Mouse (Mus musculus) liver, embryonic 16.5 days (tissue): Measurements from ENCODE around the gene Ppp1r12a. TPM values are rescaled to one million over a fixed set of nuclear protein-coding genes. Genes with fewer than 3 reads are reported as not detected.
A peak's percentile ranks its signal among the peaks of the same experiment; 100 is the strongest.

Experiments used
- ATAC-seq: fragments of 200-750 bp; cut with Nextera tagmentation; 2 replicates; pipeline ENCODE4 v1.8.0; 2017; ENCODE audit warnings: low read depth, mild to moderate bottlenecking, moderate number of reproducible peaks, moderate library complexity
- H3K27ac ChIP-seq: fragments of 300-500 bp; sonication (generic); 2 replicates; pipeline ENCODE4 v1.5.1; 2014; ENCODE audit warnings: mild to moderate bottlenecking, low read length
- H3K27me3 ChIP-seq: fragments of 300-500 bp; sonication (generic); 2 replicates; pipeline ENCODE4 v1.6.1; 2014; ENCODE audit warnings: low read depth, low read length, mixed read lengths; ENCODE audit not compliant: control insufficient read depth, insufficient read depth
- H3K36me3 ChIP-seq: fragments of 300-500 bp; sonication (generic); 2 replicates; pipeline ENCODE4 v1.6.1; 2014; ENCODE audit warnings: mild to moderate bottlenecking; ENCODE audit not compliant: control insufficient read depth, insufficient read depth
- H3K4me1 ChIP-seq: fragments of 300-500 bp; sonication (generic); 2 replicates; pipeline ENCODE4 v1.6.1; 2014; ENCODE audit warnings: low read depth, low read length, mixed read lengths; ENCODE audit not compliant: control insufficient read depth
- H3K4me2 ChIP-seq: fragments of 300-500 bp; sonication (generic); 2 replicates; pipeline ENCODE4 v1.6.1; 2014; ENCODE audit warnings: low read depth, low read length, mixed read lengths
- H3K4me3 ChIP-seq: fragments of 300-500 bp; sonication (generic); 2 replicates; pipeline ENCODE4 v1.5.1; 2014; ENCODE audit warnings: low read depth, mild to moderate bottlenecking, low read length
- H3K9ac ChIP-seq: fragments of 300-500 bp; sonication (generic); 2 replicates; pipeline ENCODE4 v1.6.1; 2014; ENCODE audit warnings: low read depth, low read length
- H3K9me3 ChIP-seq: fragments of 300-500 bp; sonication (generic); replicated peaks from 2 replicates; pipeline ENCODE4 v1.6.1; 2016; ENCODE audit warnings: low read length; ENCODE audit not compliant: control insufficient read depth
- WGBS: fragments of 180-500 bp; shearing (Covaris S2); extraction: QIAGEN DNeasy Blood & Tissue Kit; methylation state at CpG from one replicate; pipeline ENCODE4 v1.1.7; 2014; ENCODE audit not compliant: insufficient replicate concordance; 5-methylcytosine and 5-hydroxymethylcytosine counted together
- polyA plus RNA-seq: library from polyadenylated mRNA; unstranded; fragments of >200 nt; fragmentation: Nextera tagmentation; extraction: Ambion mirVana; gene quantifications from 2 replicates; pipeline ENCODE4 v1.2.1, GENCODE M21; 2015

The Ppp1r12a gene
- polyA plus RNA-seq, 1 experiment from 2014 or later, result 29.7 TPM

DNA sequence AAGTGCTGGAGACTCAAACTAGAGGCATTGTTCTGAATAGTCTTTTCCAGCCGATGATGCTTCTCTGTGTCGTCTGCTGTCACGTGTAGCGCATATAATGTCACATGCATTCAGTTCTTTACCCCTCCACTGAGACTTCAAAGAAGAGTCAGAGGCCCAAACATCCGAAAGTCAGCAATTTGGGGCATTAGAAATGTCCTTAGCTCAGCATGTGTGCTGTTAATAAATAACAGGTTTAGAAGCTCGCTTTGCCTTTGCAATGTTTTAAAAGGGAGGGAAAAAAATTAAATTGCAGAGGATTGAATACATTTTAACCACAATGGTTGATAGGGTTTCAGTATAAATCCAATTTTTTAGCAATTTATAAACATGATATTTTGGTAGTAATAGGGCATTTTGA lies 151.9 kb downstream of the Ppp1r12a start:
- 70% methylated on average over 6 of the region's 6 CpGs for WGBS
- H3K4me2 ChIP-seq, result no peak overlapping the region

GRCm38 (mm10) chr10:108314396-108314795 lies 152.4 kb downstream of the Ppp1r12a start:
- H3K4me1 ChIP-seq, result no peaks in the 10 kb centered on the region
- no peak overlapping the region for H3K27ac ChIP-seq
- H3K4me3 ChIP-seq, result no peak overlapping the region
- H3K9ac ChIP-seq, result no peak overlapping the region
- H3K9me3 ChIP-seq, result no peaks in the 10 kb centered on the region
- no peaks in the 10 kb centered on the region for H3K36me3 ChIP-seq
- no peak overlapping the region for H3K4me2 ChIP-seq
- 0 out of 2 replicates have a peak, but pooled peaks have one; percentile 21 for ATAC-seq
- no peaks in the 10 kb centered on the region for H3K27me3 ChIP-seq
- 54% methylated on average over 8 of the region's 8 CpGs for WGBS

More for the DNA sequence above, 151.9 kb downstream of the Ppp1r12a start:
- Histone ChIP-seq H3K4me1 (no peaks in the 10 kb centered on the region), H3K9ac (no peak overlapping the region), H3K27ac (no peak overlapping the region), H3K36me3 (no peaks in the 10 kb centered on the region), H3K4me3 (no peak overlapping the region), H3K9me3 (no peaks in the 10 kb centered on the region), H3K27me3 (no peaks in the 10 kb centered on the region)
- ATAC-seq, result no peak

- ATAC-seq, result no peak
- 80% methylated on average over 7 of the region's 7 CpGs for WGBS
These were observed 153.2 kb downstream of the Ppp1r12a start for GRCm38 (mm10) chr10:108315236-108315635.

GRCm38 (mm10) chr10:108328356-108328755 lies 166.4 kb downstream of the Ppp1r12a start:
- Histone ChIP-seq H3K27ac (no peak overlapping the region), H3K27me3 (peaks cover 33% of the 10 kb centered on the region), H3K9me3 (no peaks in the 10 kb centered on the region), H3K9ac (no peak overlapping the region), H3K36me3 (no peaks in the 10 kb centered on the region), H3K4me3 (no peak overlapping the region), H3K4me1 (peaks cover 3% of the 10 kb centered on the region; the same call in 1 of the 2 replicates), H3K4me2 (no peak overlapping the region)
- ATAC-seq, result no peak
- 68% methylated on average over 7 of the region's 7 CpGs for WGBS

More at GRCm38 (mm10) chr10:108315236-108315635, 153.2 kb downstream of the Ppp1r12a start:
- H3K4me1 ChIP-seq, result no peaks in the 10 kb centered on the region
- H3K9ac ChIP-seq, result no peak overlapping the region
- H3K27me3 ChIP-seq, result no peaks in the 10 kb centered on the region
- H3K4me3 ChIP-seq, result no peak overlapping the region
- H3K4me2 ChIP-seq, result no peak overlapping the region
- H3K9me3 ChIP-seq, result no peaks in the 10 kb centered on the region
- H3K36me3 ChIP-seq, result no peaks in the 10 kb centered on the region
- H3K27ac ChIP-seq, result no peak overlapping the region

DNA sequence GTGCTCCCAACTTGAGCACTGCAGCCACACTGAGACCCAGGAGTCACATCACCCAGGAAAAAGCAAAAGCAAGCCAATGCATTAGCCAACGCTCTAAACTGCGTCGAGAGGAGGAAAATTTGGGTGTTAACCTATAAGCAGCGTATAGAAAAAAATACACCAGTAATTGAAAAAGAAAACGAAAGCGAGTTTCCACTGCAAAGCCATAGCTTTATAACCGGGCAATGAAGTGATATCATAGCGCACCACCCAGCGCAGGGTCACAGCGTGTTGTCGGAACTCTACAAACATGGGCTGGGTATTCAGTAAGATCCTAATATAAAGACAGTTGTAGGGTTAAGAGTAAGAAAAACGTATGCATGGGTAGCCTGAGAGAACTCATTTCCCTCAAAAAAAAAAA lies 167.0 kb downstream of the Ppp1r12a start:
- Histone ChIP-seq H3K36me3 (no peaks in the 10 kb centered on the region), H3K27ac (no peak overlapping the region), H3K9me3 (no peaks in the 10 kb centered on the region), H3K4me1 (peaks cover 3% of the 10 kb centered on the region; the same call in 1 of the 2 replicates), H3K4me2 (no peak overlapping the region), H3K4me3 (no peak overlapping the region), H3K9ac (no peak overlapping the region), H3K27me3 (peaks cover 36% of the 10 kb centered on the region)
- WGBS, result 79% methylated on average over 12 of the region's 12 CpGs
- no peak for ATAC-seq

DNA sequence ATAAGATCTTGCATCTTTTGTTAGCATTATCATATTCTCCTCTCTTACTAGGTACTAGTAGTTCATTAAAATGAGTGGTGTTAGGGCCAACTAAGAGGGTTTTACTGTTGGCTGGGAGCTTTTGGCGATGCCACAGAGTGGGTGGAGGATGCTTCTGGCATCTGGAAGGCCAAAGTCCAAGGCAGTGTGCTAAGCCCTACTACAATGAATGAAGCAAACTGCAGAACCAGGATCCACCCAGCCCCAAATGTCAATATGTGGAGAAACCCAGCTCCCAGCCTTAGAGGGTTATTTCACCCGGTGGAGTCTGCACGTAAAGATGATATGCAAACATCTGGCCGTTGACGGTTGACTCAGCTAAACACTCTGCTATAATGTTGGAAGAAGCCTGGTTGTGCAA lies 167.8 kb downstream of the Ppp1r12a start:
- H3K9ac ChIP-seq, result no peak overlapping the region
- 51% methylated on average over 5 of the region's 5 CpGs for WGBS
- H3K9me3 ChIP-seq, result no peaks in the 10 kb centered on the region
- no peaks in the 10 kb centered on the region for H3K36me3 ChIP-seq
- peaks cover 36% of the 10 kb centered on the region for H3K27me3 ChIP-seq
- no peak overlapping the region for H3K4me2 ChIP-seq
- no peak overlapping the region for H3K4me3 ChIP-seq
- no peak overlapping the region for H3K27ac ChIP-seq
- no peak for ATAC-seq
- peaks cover 3% of the 10 kb centered on the region; the same call in 1 of the 2 replicates for H3K4me1 ChIP-seq

- Histone ChIP-seq H3K9ac (no peak overlapping the region), H3K27ac (no peak overlapping the region), H3K4me1 (peaks cover 3% of the 10 kb centered on the region; the same call in 1 of the 2 replicates), H3K4me3 (peak overlapping the region; percentile 72), H3K27me3 (peaks cover 36% of the 10 kb centered on the region), H3K4me2 (peak overlapping the region; percentile 72), H3K9me3 (no peaks in the 10 kb centered on the region), H3K36me3 (no peaks in the 10 kb centered on the region)
- ATAC-seq, result no peak
- 14% methylated on average over 10 of the region's 10 CpGs for WGBS
These were observed 169.0 kb downstream of the Ppp1r12a start for GRCm38 (mm10) chr10:108330964-108331363.

- H3K27ac ChIP-seq, result peak within 1 kb of the TSS; percentile 69
- peak; percentile 88 for ATAC-seq
- WGBS, result under 1% methylated on average over 72 of the region's 85 CpGs
- peak within 1 kb of the TSS; percentile 68 for H3K9ac ChIP-seq
- H3K4me2 ChIP-seq, result peak within 1 kb of the TSS; percentile 72
- H3K36me3 ChIP-seq, result no peaks in the 10 kb centered on the region
- peak within 1 kb of the TSS; percentile 72 for H3K4me3 ChIP-seq
- H3K4me1 ChIP-seq, result peaks cover 3% of the 10 kb centered on the region; the same call in 1 of the 2 replicates
- peaks cover 36% of the 10 kb centered on the region for H3K27me3 ChIP-seq
- no peaks in the 10 kb centered on the region for H3K9me3 ChIP-seq
These were observed 170.0 kb downstream of the Ppp1r12a start, which contains the start of gene Pawr for GRCm38 (mm10) chr10:108331784-108332561. TSS of gene Pawr (plus strand) at chr10:108332121.
